Mouse (Mus musculus) forebrain, embryonic 16.5 days (tissue): ENCODE results near the gene Gm13691. TPM values are rescaled to one million over a fixed set of nuclear protein-coding genes. Genes with fewer than 3 reads are reported as not detected.
"Not testable (repeated sequence)": the region's sequence is repeated elsewhere in the genome, so short reads cannot be mapped to it uniquely, and the experiment has no call there.

Experiments used
- ATAC-seq: fragments of 200-750 bp; cut with Nextera tagmentation; 2 replicates; pipeline ENCODE4 v1.8.0; 2017; ENCODE audit warnings: mild to moderate bottlenecking, moderate library complexity
- H3K27ac ChIP-seq: fragments of 300-500 bp; sonication (generic); 2 replicates; pipeline ENCODE4 v1.5.1; 2014; ENCODE audit warnings: low read length, control low read depth
- H3K27me3 ChIP-seq: fragments of 300-500 bp; sonication (generic); replicated peaks from 2 replicates; pipeline ENCODE4 v1.6.1; 2014; ENCODE audit warnings: low read length; ENCODE audit not compliant: control insufficient read depth, insufficient read depth
- H3K36me3 ChIP-seq: fragments of 300-500 bp; sonication (generic); 2 replicates; pipeline ENCODE4 v1.6.1; 2014; ENCODE audit not compliant: control insufficient read depth, insufficient read depth
- H3K4me1 ChIP-seq: fragments of 300-500 bp; sonication (generic); replicated peaks from 2 replicates; pipeline ENCODE4 v1.6.1; 2014; ENCODE audit warnings: low read length; ENCODE audit not compliant: control insufficient read depth, insufficient read depth
- H3K4me2 ChIP-seq: fragments of 300-500 bp; sonication (generic); 2 replicates; pipeline ENCODE4 v1.6.1; 2014; ENCODE audit warnings: mild to moderate bottlenecking, low read length, control low read depth
- H3K4me3 ChIP-seq: fragments of 300-500 bp; sonication (generic); replicated peaks from 2 replicates; pipeline ENCODE4 v1.5.1; 2014; ENCODE audit warnings: mild to moderate bottlenecking, low read length, control low read depth
- H3K9ac ChIP-seq: fragments of 300-500 bp; sonication (generic); replicated peaks from 2 replicates; pipeline ENCODE4 v1.6.1; 2014; ENCODE audit warnings: low read depth, low read length, control low read depth
- H3K9me3 ChIP-seq: fragments of 300-500 bp; sonication (generic); 2 replicates; pipeline ENCODE4 v1.6.1; 2016; ENCODE audit warnings: low read length; ENCODE audit not compliant: control insufficient read depth
- WGBS: fragments of 180-500 bp; shearing (Covaris S2); extraction: QIAGEN DNeasy Blood & Tissue Kit; methylation state at CpG from one replicate; pipeline ENCODE4 v1.1.7; 2014; 5-methylcytosine and 5-hydroxymethylcytosine counted together
- polyA plus RNA-seq: library from polyadenylated mRNA; unstranded; fragments of >200 nt; fragmentation: Nextera tagmentation; extraction: Ambion mirVana; gene quantifications from 2 replicates; pipeline ENCODE4 v1.2.1, GENCODE M21; 2015

Gene Gm13691
- polyA plus RNA-seq, 1 experiment from 2014 or later, result not detected

DNA sequence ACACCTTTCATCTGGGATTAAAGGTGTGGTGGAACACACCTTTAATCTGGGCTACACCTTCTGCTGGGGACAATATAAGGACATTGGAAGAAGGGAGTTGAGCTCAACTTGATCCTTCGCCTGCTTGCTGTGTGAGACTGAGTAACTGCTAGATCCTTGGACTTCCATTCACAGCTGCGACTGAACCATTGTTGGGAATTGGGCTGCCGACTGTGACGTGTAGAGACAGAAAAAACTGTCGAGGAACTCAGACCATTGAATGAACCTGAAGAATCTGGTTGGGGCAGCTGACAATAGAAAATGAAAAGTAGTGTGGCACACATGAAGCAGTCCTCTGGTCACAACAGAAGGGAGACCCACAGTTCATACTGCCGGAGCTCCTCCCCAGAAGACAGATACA is 5.9 kb upstream of the Gm13691 start, which contains the start of gene Gm13697:
Gm13697 (plus strand) TSS at position 301 of the 400 bp plus-strand sequence.
- H3K4me1 ChIP-seq, H3K4me2 ChIP-seq, ATAC-seq, H3K9me3 ChIP-seq, H3K27me3 ChIP-seq, H3K9ac ChIP-seq, H3K36me3 ChIP-seq, H3K4me3 ChIP-seq, H3K27ac ChIP-seq: not testable (repeated sequence)
- WGBS, result no CpG with 5 or more reads among the region's 6 CpGs

DNA sequence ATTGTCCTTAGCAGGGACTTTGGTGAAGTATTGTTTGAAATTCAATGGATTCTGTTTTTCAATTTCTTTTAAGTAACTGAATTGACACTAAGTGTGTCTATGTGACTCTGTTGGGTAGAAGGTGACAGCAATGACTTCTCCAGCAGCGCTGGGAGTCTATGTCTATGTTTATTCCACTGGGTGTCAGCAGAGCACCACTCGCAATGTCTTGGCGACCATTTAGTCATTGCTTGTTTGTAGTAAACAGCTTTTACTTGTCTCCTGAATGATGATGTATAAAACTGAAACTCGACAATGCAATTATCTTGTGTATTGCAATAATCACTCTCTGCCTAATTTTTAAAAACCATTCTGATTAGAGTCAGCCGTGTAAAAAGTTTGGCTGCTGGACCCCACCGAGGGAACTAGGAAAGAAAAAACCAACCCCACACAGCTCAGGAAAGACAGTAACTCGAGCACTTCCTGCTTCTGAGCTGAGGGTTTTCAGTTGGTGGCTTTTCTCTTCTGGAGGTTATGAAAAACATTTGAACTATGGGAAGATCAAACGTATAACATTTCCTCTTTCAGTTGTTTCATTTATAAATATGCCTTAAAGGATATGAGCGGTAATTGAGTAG is 3.4 kb downstream of the Gm13691 start:
- WGBS, result 71% methylated on average over 7 of the region's 9 CpGs
- not testable (repeated sequence) for H3K4me2 ChIP-seq, H3K27me3 ChIP-seq, H3K36me3 ChIP-seq, H3K4me3 ChIP-seq, H3K27ac ChIP-seq, ATAC-seq, H3K9me3 ChIP-seq, H3K9ac ChIP-seq, H3K4me1 ChIP-seq

DNA sequence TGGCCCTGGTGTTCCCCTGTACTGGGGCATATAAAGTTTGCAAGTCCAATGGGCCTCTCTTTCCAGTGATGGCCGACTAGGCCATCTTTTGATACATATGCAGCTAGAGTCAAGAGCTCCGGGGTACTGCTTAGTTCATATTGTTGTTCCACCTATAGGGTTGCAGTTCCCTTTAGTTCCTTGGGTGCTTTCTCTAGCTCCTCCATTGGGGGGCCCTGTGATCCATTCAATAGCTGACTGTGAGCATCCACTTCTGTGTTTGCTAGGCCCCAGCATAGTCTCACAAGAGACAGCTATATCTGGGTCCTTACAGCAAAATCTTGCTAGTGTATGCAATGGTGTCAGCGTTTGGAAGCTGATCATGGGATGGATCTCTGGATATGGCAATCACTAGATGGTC is 4.2 kb downstream of the Gm13691 start:
- not testable (repeated sequence) for H3K27ac ChIP-seq, H3K4me3 ChIP-seq, H3K27me3 ChIP-seq, H3K36me3 ChIP-seq, H3K9ac ChIP-seq, H3K4me2 ChIP-seq, ATAC-seq, H3K9me3 ChIP-seq, H3K4me1 ChIP-seq
- WGBS, result no CpG with 5 or more reads among the region's 3 CpGs

DNA sequence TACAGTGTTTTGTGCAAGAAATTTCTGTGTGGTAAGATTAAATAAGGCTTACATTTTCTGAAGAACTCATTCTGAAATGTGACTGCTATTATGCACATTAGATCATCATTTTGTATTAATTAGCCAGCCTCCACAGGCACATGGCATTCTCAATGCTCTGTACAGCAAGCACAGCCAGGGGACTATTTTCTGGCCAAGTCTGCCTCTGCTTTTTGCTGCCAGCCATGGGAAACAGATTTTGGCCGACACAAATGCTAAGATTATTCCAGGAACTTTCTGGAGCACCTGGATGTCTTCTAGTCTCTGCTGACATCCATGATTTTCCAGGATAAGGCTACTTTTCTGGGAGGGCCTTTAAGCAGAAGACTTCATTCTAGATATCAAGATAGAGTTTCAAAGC is 18.6 kb downstream of the Gm13691 start:
- no peak overlapping the region for H3K4me3 ChIP-seq
- H3K27ac ChIP-seq, result no peak overlapping the region
- ATAC-seq, result peak; percentile 91
- no peaks in the 10 kb centered on the region for H3K36me3 ChIP-seq
- no peaks in the 10 kb centered on the region for H3K27me3 ChIP-seq
- H3K9ac ChIP-seq, result no peak overlapping the region
- H3K9me3 ChIP-seq, result no peaks in the 10 kb centered on the region
- H3K4me1 ChIP-seq, result peaks cover 2% of the 10 kb centered on the region; the same call in 1 of the 2 replicates
- no peak overlapping the region for H3K4me2 ChIP-seq
- 38% methylated on average over 1 of the region's 1 CpGs for WGBS

DNA sequence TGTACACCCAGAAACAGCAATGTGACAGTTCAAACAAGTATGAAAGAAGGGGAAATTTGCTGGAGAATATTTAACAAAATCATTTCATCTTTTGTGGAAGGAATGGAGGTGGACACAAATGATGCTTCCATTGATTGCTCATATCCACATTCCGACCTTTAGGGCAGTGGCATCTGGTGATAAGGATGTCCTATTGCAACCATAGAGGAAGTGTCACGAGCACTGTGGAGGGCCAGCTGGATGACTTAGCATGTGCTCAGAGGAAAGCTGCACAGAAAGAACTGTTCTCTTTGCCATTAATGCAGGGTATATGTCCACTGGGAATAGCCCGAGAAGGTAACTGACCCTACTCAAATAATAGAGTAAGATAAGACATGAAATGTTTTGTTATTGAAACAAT is 19.5 kb downstream of the Gm13691 start:
- Histone ChIP-seq H3K36me3 (no peaks in the 10 kb centered on the region), H3K4me2 (no peak overlapping the region), H3K27ac (no peak overlapping the region), H3K9ac (no peak overlapping the region), H3K4me3 (no peak overlapping the region), H3K4me1 (peaks cover 2% of the 10 kb centered on the region; the same call in 1 of the 2 replicates), H3K27me3 (no peaks in the 10 kb centered on the region), H3K9me3 (no peaks in the 10 kb centered on the region)
- WGBS, result 88% methylated on average over 3 of the region's 3 CpGs
- no peak for ATAC-seq

DNA sequence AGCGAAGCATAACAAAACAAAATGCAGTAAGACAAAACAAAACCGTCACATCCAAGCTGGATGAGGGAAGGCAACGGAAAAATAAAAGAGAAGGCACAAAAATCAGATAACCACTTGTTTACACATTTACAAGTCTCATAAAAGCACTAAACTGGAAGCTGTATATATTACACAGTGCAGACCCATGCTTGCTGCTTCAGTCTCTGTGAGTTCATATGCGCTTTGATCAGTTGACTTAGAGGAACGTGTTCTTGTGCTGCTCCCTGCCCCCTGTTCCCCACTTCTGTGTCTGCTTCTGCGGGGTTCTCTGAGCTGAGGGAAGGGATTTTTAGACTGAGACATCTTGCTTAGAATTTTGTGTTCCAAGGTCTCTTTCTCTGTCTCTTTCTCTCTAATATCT is 24.2 kb downstream of the Gm13691 start:
- no peaks in the 10 kb centered on the region for H3K27me3 ChIP-seq
- no peak overlapping the region for H3K9ac ChIP-seq
- no peak for ATAC-seq
- 75% methylated on average over 6 of the region's 6 CpGs for WGBS
- no peaks in the 10 kb centered on the region for H3K4me1 ChIP-seq
- H3K36me3 ChIP-seq, result no peaks in the 10 kb centered on the region
- H3K9me3 ChIP-seq, result no peaks in the 10 kb centered on the region
- H3K27ac ChIP-seq, result no peak overlapping the region
- no peak overlapping the region for H3K4me3 ChIP-seq
- no peak overlapping the region for H3K4me2 ChIP-seq

DNA sequence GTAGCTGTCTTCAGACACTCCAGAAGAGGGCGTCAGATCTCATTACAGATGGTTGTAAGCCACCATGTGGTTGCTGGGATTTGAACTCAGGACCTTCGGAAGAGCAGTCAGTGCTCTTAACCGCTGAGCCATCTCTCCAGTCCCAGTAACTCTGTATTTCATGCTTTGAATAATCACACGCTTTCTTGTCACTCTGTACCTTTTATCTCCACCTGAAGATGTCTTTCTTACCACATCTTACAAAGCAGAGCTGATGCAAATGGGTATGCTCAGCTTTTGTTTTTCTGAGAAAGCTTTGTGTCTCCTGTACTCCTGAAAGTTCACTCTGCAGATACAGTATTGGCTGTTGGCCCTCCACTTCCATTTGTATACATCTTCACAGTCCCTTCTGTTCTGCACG is 25.9 kb downstream of the Gm13691 start:
- not testable (repeated sequence) for H3K9ac ChIP-seq, H3K4me2 ChIP-seq, ATAC-seq, H3K36me3 ChIP-seq, H3K4me1 ChIP-seq, H3K27ac ChIP-seq, H3K4me3 ChIP-seq, H3K9me3 ChIP-seq, H3K27me3 ChIP-seq
- WGBS, result 83% methylated on average over 5 of the region's 5 CpGs

DNA sequence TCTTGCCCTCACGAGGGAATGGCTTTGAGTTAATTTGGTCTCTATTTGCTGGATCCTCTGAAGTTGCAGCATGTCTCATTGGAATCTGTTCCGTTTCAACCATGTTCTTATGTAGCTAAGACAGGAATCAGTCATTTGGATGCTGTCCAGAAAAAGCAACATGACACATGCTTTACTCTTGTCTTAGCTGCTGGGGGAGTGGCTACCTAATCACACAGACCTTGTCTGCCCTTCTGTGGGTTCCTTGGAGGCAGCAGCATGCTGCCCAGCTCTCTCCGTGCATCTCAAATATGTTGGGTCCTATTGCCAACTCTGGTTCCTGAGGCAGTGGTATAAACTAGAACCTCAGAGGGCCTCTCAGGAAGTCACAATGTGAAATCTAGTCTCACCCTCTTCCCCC is 28.0 kb downstream of the Gm13691 start:
- H3K9me3 ChIP-seq, result no peaks in the 10 kb centered on the region
- WGBS, result 63% methylated on average over 3 of the region's 3 CpGs
- no peak for ATAC-seq
- no peaks in the 10 kb centered on the region for H3K36me3 ChIP-seq
- H3K4me3 ChIP-seq, result no peak overlapping the region
- no peak overlapping the region for H3K4me2 ChIP-seq
- H3K27me3 ChIP-seq, result no peaks in the 10 kb centered on the region
- no peaks in the 10 kb centered on the region for H3K4me1 ChIP-seq
- no peak overlapping the region for H3K27ac ChIP-seq
- H3K9ac ChIP-seq, result no peak overlapping the region

DNA sequence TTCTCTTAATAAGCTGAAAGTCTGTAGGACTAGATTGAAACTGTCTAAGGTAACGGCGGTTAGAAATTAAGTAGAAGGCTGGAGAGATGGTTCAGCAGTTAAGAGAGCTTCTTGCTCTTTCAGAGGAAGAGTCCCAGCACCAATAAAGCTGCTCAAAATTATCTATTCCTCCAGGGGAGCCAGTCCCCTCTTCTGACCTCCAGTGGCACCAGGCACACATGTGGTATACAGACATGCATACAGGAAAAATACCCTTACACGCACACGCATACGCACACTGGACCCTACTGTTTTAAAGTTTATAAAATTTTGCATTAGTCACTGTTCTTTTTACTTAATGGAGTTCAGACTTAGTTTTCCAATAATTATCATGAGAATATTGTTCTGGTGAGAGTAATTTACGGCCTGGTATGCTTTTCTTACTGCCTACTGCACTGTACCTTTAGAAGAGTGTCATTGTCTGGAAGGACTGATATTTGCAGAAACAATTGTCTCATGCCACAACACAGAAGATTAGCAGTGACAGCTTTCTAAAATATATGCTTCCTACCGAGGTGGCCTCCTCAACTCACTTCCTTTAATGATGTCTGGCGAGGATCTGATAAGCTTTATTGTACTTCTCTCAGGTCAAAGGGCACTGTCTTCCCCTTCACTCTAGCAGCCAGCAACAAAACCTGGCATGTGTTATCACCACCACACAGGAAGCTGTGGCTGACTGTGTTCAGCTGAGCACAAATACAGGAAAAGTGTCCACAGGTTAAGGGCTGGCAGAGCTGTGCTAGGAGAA is 29.4 kb downstream of the Gm13691 start:
- 79% methylated on average over 8 of the region's 8 CpGs for WGBS
- no peak for ATAC-seq
- H3K4me2 ChIP-seq, result no peak overlapping the region
- no peaks in the 10 kb centered on the region for H3K4me1 ChIP-seq
- no peaks in the 10 kb centered on the region for H3K27me3 ChIP-seq
- no peaks in the 10 kb centered on the region for H3K36me3 ChIP-seq
- no peaks in the 10 kb centered on the region for H3K9me3 ChIP-seq
- H3K9ac ChIP-seq, result no peak overlapping the region
- H3K4me3 ChIP-seq, result no peak overlapping the region
- H3K27ac ChIP-seq, result no peak overlapping the region
